Mouse (Mus musculus) urinary bladder, postnatal 36 days (tissue): ENCODE measurements around the gene Ccs.

Source experiments
- DNase-seq, 2 experiments: peaks; one replicate each; pipeline ENCODE4 v3.0.0; 2022; ENCODE audit warnings: low spot score in 2 of 2, mixed read lengths in 1 of 2

Gene Ccs

DNA sequence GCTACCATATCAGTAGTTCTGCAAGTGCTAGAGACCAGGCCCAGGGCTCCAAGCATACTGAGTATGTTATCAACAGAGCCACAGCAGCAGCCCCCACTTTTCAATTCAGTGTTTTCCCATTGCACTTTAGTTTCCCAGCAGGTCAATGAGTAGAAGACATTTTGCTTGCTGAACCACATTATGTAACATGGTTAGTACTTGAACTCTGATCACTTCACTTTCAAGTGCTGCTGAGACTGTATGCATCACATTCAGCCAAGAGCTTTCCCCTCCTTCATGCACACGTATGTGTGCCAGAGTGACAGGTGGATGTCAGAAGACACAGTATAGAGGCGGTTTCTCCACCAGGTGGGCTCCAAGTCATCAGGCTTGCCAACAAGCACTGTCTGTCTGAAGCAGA, 56.2 kb downstream of the Ccs start:
- no peak for DNase-seq
